Mouse (Mus musculus) common myeloid progenitor, adult 5-6 weeks (primary cell): ENCODE results near the gene Kitl. TPM values are rescaled to one million over a fixed set of nuclear protein-coding genes. Genes with fewer than 3 reads are reported as not detected.

Experiments
- ATAC-seq: replicated peaks from 2 replicates; pipeline ENCODE4 v1.8.0; 2016; ENCODE audit warnings: low read depth, mild to moderate bottlenecking, moderate TSS enrichment, inconsistent platforms; ENCODE audit not compliant: poor library complexity, severe bottlenecking
- total RNA-seq: library from RNA; stranded (forward); fragments of 200-1000, 187-1606 nt; gene quantifications from 2 replicates; pipeline ENCODE4 v1.2.3, GENCODE M21; 2017

Gene Kitl
- total RNA-seq, 1 experiment from 2014 or later = 0.09 TPM

DNA sequence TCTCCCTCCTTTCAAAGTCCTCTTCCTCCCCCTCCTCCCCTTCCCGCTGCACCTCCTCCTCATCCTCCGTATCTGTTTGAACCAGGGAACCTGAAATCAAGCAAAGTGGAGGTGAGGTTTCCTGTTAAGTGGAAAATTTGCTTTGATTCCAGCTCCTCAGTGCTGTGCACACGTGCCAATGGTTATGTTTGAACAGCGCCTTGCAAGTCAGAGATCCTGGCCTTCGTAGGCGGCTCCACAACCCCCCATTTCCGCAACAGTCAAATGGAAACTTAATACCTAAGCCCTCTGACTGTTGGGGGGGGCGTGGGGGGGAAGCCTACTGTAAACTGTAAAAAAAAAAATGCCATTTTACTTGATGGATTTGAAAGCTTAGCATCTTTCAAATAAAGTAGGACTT lies 10.2 kb downstream of the Kitl start:
- no peak for ATAC-seq

GRCm38 (mm10) chr10:100026778-100027177 lies 11.3 kb downstream of the Kitl start:
- no peak for ATAC-seq

DNA sequence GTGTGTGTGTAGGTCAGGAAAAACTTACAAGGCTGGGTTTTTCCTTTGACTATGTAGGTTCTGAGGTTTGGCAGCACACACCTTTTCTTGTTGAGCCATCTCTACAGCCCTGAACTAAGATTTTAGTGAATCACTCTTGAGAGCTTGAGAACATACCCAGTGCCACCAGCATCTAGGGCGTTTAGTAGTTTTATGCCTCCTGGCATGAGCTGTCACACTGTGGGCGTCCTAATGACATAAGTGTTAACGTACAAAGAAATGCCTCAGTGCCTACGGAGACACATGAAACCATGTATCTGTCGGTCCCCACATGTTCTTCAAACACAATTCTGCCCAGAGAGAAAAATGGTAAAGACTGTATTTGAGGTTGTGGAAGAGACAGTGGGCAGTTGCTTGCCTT lies 15.0 kb downstream of the Kitl start:
- ATAC-seq = no peak

DNA sequence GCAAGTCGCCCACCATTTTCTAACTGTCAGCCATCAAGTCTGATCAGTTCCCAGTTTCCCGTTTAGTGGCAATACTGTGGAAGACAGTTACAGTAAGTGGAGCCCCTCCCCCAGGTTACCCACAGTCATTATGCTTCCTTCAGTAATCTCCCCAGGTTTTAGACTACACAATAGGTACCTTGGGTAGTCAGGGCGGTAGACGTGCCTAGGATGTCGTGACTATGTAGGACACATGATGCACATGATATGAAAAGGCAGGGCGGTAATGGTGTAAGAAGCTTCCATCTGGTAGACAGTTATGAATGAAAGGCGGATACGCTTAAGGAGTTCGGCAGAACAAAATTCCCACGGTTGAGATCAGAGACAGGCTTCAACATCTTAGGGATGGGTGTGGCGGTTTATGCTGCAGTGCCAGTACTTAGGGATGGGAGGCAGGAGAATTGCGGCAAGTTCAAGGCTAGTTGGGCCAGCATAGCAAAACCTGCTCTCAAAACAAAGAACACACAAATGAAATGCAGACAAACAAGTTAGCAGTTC lies 15.6 kb downstream of the Kitl start:
- no peak for ATAC-seq

GRCm38 (mm10) chr10:100031631-100032030 lies 16.2 kb downstream of the Kitl start:
- peak; percentile 18; the same call in 1 of the 2 replicates for ATAC-seq

GRCm38 (mm10) chr10:100032566-100032965 lies 17.1 kb downstream of the Kitl start:
- no peak for ATAC-seq

DNA sequence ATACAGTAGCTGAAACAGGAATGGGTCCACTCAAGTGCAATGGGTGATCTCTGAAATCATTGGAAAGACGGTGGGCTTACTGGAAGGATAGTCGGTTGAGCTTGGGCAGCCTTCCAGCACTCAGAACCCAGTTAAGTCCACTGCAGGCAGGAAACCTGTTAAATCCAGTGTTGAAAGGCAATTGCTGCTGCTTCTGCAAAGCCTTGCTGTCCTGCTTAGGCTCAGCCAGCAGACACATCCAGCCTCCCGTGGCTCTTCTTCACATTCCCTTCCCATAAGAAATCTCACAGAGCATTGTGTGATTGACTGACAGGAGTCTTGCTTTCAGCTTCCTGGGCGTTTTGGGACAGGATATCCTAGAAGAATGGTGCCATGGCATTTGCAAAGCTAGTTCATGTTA lies 20.6 kb downstream of the Kitl start:
- ATAC-seq = no peak

- ATAC-seq = no peak
Measured at GRCm38 (mm10) chr10:100038342-100038898, 23.0 kb downstream of the Kitl start.

DNA sequence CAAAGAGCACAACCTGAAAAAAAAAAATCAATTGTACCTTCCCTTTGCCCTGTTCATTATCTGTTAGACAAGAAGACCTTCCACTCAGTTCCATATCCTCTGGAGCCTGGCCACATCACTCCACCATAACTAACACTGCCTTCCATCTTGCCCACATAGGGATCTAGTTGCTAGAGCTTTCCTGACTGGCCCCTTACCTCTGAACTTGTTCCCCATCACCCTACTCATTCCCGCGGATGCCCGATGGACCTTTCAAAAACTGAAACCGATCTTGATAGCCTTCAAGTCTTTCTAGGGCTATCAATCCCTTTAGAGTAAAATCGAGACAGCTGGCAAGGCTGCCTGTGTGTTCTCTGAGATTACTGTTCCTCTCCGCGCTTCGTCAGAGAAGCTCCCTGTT lies 23.6 kb downstream of the Kitl start:
- no peak for ATAC-seq

- ATAC-seq = no peak
Measured at GRCm38 (mm10) chr10:100043748-100044147, 28.3 kb downstream of the Kitl start.

- ATAC-seq = no peak
Measured at GRCm38 (mm10) chr10:100044153-100044552, 28.7 kb downstream of the Kitl start.

DNA sequence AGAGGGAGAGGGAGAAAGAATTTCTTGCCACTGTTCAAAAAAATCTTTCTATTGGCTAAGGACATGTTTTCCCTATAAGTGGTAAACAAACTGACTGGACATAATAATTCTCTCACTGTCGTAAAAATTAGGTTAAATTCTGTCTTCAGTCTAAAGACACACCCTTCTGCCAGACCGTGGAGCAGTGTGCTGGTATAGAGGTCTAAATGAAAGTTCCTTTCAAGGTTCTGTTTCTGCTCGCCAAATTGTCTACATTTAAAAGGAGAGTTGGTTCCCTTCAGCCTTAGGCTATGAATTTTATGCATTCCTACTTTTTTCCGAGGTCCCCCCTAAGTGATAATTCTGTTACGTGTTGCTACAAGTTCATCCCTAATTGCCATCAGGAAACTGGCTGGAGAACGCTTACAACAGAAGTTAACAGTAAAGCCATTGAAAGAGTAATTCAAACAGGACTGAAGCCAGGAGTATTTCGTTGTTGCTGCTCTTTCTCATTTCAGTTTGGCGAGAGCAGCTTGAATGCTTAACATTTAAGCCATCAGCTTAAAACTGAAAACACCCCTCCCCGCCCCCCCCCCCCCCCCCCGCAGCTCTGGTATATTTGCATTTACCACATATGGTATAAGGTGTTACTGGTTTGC lies 35.8 kb downstream of the Kitl start:
- no peak for ATAC-seq

GRCm38 (mm10) chr10:100052404-100052803 lies 37.0 kb downstream of the Kitl start:
- ATAC-seq = no peak

DNA sequence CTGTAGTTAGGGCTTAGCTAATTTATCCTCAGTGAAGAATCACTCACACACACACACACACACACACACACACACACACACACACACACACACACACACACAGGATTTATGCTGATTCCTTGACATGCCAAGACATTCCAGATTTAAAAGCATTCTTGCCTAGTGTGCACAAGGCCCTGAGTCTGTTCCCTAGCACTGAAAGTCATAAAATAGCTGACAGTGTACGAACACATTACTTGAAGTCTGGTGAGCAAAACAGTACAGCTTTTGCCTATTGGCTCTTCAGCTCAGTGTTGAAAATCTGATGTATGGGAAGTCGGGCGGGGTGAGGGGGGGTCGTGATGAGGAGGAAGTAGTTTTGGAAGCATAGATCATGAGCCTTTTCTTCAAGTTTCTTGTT lies 37.5 kb downstream of the Kitl start:
- ATAC-seq = no peak

- no peak for ATAC-seq
Measured at GRCm38 (mm10) chr10:100054006-100054405, 38.6 kb downstream of the Kitl start.

- ATAC-seq = no peak
Measured at GRCm38 (mm10) chr10:100055082-100055481, 39.7 kb downstream of the Kitl start.

DNA sequence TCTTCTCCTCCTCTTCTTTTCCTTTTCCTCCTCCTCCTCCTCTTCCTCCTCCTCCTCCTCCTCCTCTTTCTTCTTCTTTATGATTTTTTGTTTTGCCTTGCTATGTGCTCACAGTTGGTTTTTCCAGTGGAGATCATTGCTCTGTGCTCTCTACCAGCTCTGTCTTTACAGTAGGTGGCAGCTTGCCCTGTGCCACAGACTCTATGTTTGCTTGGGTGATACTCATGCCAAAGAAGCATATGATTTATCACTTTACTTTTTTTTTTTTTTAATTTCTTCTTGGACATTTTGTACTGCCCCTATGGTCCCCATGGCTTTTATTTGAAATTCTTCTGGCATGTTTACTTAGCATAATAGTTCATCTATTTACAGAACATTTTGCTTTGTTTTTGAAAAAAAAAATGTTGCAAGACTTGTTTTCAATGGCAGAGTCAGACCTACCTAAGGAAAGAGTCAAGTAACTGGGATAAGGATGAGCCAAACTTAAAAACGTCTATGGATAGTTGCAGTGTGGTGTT lies 41.7 kb downstream of the Kitl start:
- ATAC-seq = no peak

DNA sequence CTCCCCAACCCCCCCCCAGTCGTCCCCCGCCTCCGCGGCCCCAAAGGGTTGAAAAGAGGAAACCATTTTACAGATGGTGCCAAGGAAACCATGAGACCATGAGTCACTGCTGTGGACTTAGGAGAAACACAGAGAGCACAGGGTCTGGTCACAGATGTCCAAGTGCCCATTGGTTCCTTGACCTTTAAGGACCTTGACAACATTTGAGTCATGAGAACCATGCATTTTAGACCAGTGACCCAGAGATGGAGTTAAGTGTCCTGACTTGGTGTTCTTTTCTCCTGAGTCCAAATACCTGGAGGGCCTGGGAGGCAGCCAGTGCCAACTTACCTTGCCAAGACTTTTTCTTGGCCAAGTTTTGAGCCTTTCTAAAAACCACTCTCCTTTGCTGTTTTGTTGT lies 43.9 kb downstream of the Kitl start:
- no peak for ATAC-seq

- no peak for ATAC-seq
Measured at GRCm38 (mm10) chr10:100065529-100066301, 50.3 kb downstream of the Kitl start.

DNA sequence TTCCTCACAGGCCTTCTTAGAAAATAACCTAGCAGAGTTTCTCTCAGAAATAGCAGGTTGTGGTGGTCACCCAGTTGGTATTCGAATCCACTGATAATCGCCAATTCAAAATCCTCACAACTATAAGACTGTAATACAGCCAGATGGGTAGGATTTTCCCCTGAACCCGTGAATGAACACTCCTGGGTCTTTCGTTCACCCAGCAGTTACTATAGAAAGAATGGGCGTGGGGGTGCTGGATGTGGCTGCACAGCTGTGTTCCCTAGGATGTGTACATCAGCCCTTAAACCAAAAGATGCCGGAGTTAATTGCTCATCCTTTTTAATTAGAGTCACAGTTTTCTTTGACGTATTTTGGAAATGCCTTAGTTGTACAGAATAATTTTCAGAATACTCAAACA lies 50.9 kb downstream of the Kitl start:
- ATAC-seq = no peak

- ATAC-seq = no peak
Measured at GRCm38 (mm10) chr10:100072641-100073040, 57.2 kb downstream of the Kitl start.
